Mouse (Mus musculus): ENCODE measurements at regions not wholly inside any gene's neighbourhood (a gene's known extent, or its start where the extent isn't known, plus 50 kb on each side); places are given as distances from the start of the nearest gene placed in this dataset.

DNA sequence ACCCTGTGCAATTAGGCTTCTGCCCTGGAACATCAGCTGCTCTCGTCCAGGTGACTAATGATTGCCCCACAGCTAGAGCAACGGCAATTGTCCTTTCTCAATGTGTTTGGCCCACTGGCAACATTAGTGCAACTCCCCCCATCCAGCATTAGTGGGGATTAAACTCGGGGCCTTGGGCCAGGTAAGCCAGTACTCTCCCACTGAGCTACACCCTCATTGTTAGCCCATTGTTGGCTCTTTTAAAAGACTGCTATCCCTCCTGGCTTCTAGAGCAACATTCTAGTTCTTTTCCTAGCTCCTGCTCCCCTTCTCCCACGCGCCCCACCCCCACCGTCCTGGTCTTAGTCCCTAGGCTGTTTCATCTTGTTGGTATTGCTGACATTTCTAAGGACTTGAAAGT lies 463.4 kb downstream of the Zfp704 start:
- Histone ChIP-seq H3K27ac (ENCODE audit: insufficient read depth, low read length) (no peak overlapping the region), H3K9me3 (replicated peaks; ENCODE audit: control insufficient read depth, insufficient read depth, low read length, poor library complexity, severe bottlenecking) (no peaks in the 10 kb centered on the region; the same call in 1 of the 2 replicates), H3K36me3 (ENCODE audit: control insufficient read depth, insufficient read depth, low read length, poor library complexity, severe bottlenecking) (no peaks in the 10 kb centered on the region), H3K27me3 (ENCODE audit: control insufficient read depth, insufficient read depth, low read length, poor library complexity, severe bottlenecking) (no peaks in the 10 kb centered on the region), H3K4me1 (ENCODE audit: control insufficient read depth, insufficient read depth, low read length) (no peaks in the 10 kb centered on the region), H3K4me3 (ENCODE audit: low read depth, low read length) (no peak overlapping the region), H3K9ac (ENCODE audit: low read depth, poor library complexity, severe bottlenecking) (no peak overlapping the region)
- TF ChIP-seq CTCF (IDR thresholded peaks at IDR 0.05; ENCODE audit: low read depth, low read length), result no peak
- TF ChIP-seq EP300 (IDR thresholded peaks at IDR 0.05; ENCODE audit: insufficient read depth, low read depth, low read length), result no peak
- no peak for TF ChIP-seq POLR2A (IDR thresholded peaks at IDR 0.05; ENCODE audit: insufficient read depth, low read length)

DNA sequence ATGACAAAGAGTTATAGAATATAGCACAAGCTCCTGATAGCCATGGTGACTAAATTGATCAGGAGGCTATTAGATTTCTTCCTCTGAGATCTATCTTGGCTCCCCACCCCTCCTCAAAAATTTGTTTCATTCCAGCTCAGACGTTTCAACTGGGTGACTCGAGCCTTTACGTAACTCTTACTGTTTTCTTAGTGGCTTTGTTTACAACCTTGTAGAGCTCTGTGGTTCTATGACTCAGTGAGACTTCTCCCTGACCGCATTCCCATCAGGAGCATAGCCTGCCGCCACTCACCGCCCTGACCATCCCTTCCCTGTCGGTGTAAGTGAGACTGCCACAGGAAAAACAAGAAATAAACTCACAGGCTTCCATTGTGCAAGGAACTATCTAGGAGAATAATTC lies 464.3 kb downstream of the Zfp704 start:
- no peaks in the 10 kb centered on the region for H3K36me3 ChIP-seq (ENCODE audit: control insufficient read depth, insufficient read depth, low read length, poor library complexity, severe bottlenecking)
- no peak overlapping the region for H3K9ac ChIP-seq (ENCODE audit: low read depth, poor library complexity, severe bottlenecking)
- no peak overlapping the region for H3K27ac ChIP-seq (ENCODE audit: insufficient read depth, low read length)
- H3K9me3 ChIP-seq (replicated peaks; ENCODE audit: control insufficient read depth, insufficient read depth, low read length, poor library complexity, severe bottlenecking), result no peaks in the 10 kb centered on the region; the same call in 1 of the 2 replicates
- no peak overlapping the region for H3K4me3 ChIP-seq (ENCODE audit: low read depth, low read length)
- no peak for TF ChIP-seq CTCF (IDR thresholded peaks at IDR 0.05; ENCODE audit: low read depth, low read length)
- TF ChIP-seq POLR2A (IDR thresholded peaks at IDR 0.05; ENCODE audit: insufficient read depth, low read length), result no peak
- no peak for TF ChIP-seq EP300 (IDR thresholded peaks at IDR 0.05; ENCODE audit: insufficient read depth, low read depth, low read length)
- H3K4me1 ChIP-seq (ENCODE audit: control insufficient read depth, insufficient read depth, low read length), result no peaks in the 10 kb centered on the region
- H3K27me3 ChIP-seq (ENCODE audit: control insufficient read depth, insufficient read depth, low read length, poor library complexity, severe bottlenecking), result no peaks in the 10 kb centered on the region

GRCm38 (mm10) chr3:9141836-9142235 lies 468.0 kb downstream of the Zfp704 start:
- Histone ChIP-seq H3K9me3 (replicated peaks; ENCODE audit: control insufficient read depth, insufficient read depth, low read length, poor library complexity, severe bottlenecking) (no peaks in the 10 kb centered on the region; the same call in 1 of the 2 replicates), H3K4me1 (ENCODE audit: control insufficient read depth, insufficient read depth, low read length) (no peaks in the 10 kb centered on the region), H3K27ac (ENCODE audit: insufficient read depth, low read length) (no peak overlapping the region), H3K27me3 (ENCODE audit: control insufficient read depth, insufficient read depth, low read length, poor library complexity, severe bottlenecking) (no peaks in the 10 kb centered on the region), H3K9ac (ENCODE audit: low read depth, poor library complexity, severe bottlenecking) (no peak overlapping the region), H3K4me3 (ENCODE audit: low read depth, low read length) (no peak overlapping the region), H3K36me3 (ENCODE audit: control insufficient read depth, insufficient read depth, low read length, poor library complexity, severe bottlenecking) (no peaks in the 10 kb centered on the region)
- TF ChIP-seq EP300 (IDR thresholded peaks at IDR 0.05; ENCODE audit: insufficient read depth, low read depth, low read length) (no peak), CTCF (IDR thresholded peaks at IDR 0.05; ENCODE audit: low read depth, low read length) (no peak), POLR2A (IDR thresholded peaks at IDR 0.05; ENCODE audit: insufficient read depth, low read length) (no peak)

DNA sequence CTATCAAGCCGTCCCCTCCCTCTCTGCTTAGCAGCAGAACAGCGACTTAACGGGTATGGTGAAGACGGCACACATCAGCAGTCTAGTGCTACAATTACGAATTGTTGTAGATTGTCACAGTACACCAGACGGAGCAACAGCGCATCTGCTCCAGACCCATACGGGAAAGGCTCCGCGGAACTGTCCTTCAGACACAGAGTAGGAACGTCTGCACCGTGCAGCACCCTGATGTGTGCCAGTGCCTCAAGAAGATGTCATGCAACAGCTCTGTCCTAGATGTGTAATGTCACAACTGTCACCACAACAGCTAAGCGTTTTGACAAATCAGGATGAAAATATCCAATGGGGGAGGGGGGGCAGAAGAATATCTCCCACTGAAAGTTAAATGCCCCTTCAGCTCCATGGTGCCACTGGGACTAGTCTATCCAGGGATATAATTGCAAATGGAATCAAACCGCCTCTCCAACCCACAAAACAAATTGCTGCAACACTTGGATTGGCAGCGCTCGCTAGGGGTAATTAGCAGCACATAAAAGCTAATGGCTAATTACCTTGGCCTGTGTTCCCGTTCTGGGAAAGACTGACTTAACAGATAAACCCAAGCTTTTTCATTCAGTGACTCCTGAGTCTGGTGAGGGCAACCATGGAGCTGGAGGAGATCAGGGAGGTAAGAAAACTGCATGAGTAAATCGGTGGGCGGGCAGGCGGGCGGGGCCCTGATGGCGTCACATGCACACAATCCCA lies 472.6 kb downstream of the Zfp704 start:
- Histone ChIP-seq H3K9me3 (replicated peaks; ENCODE audit: control insufficient read depth, insufficient read depth, low read length, poor library complexity, severe bottlenecking) (no peaks in the 10 kb centered on the region), H3K9ac (ENCODE audit: low read depth, poor library complexity, severe bottlenecking) (no peak overlapping the region), H3K27me3 (ENCODE audit: control insufficient read depth, insufficient read depth, low read length, poor library complexity, severe bottlenecking) (no peaks in the 10 kb centered on the region), H3K36me3 (ENCODE audit: control insufficient read depth, insufficient read depth, low read length, poor library complexity, severe bottlenecking) (no peaks in the 10 kb centered on the region), H3K27ac (ENCODE audit: insufficient read depth, low read length) (no peak overlapping the region), H3K4me3 (ENCODE audit: low read depth, low read length) (no peak overlapping the region), H3K4me1 (ENCODE audit: control insufficient read depth, insufficient read depth, low read length) (no peaks in the 10 kb centered on the region)
- TF ChIP-seq POLR2A (IDR thresholded peaks at IDR 0.05; ENCODE audit: insufficient read depth, low read length), result no peak
- no peak for TF ChIP-seq CTCF (IDR thresholded peaks at IDR 0.05; ENCODE audit: low read depth, low read length)
- no peak for TF ChIP-seq EP300 (IDR thresholded peaks at IDR 0.05; ENCODE audit: insufficient read depth, low read depth, low read length)

DNA sequence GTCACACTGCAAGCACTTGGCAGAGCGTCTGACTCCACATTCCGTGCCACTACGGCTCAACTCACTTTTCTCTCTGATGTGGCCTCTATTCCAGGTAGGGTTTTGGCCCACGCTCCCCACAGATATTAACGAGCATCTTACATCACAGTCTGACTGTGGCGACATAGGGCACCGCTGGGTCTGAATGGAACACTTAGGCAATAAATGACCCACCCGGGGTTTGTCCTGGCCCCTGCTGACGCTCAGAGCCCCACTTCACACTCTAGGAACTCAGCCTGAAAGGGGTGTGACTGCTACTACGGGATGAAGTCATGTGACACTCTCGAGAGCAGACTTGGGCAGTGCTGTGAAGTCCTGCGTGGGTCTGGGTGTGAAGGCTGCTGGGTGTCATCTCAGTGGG lies 475.9 kb downstream of the Zfp704 start:
- no peaks in the 10 kb centered on the region for H3K27me3 ChIP-seq (ENCODE audit: control insufficient read depth, insufficient read depth, low read length, poor library complexity, severe bottlenecking)
- H3K9me3 ChIP-seq (replicated peaks; ENCODE audit: control insufficient read depth, insufficient read depth, low read length, poor library complexity, severe bottlenecking), result no peaks in the 10 kb centered on the region
- no peak overlapping the region for H3K27ac ChIP-seq (ENCODE audit: insufficient read depth, low read length)
- TF ChIP-seq POLR2A (IDR thresholded peaks at IDR 0.05; ENCODE audit: insufficient read depth, low read length), result no peak
- TF ChIP-seq EP300 (IDR thresholded peaks at IDR 0.05; ENCODE audit: insufficient read depth, low read depth, low read length), result no peak
- TF ChIP-seq CTCF (IDR thresholded peaks at IDR 0.05; ENCODE audit: low read depth, low read length), result no peak
- H3K4me1 ChIP-seq (ENCODE audit: control insufficient read depth, insufficient read depth, low read length), result no peaks in the 10 kb centered on the region
- no peak overlapping the region for H3K9ac ChIP-seq (ENCODE audit: low read depth, poor library complexity, severe bottlenecking)
- H3K36me3 ChIP-seq (ENCODE audit: control insufficient read depth, insufficient read depth, low read length, poor library complexity, severe bottlenecking), result no peaks in the 10 kb centered on the region
- no peak overlapping the region for H3K4me3 ChIP-seq (ENCODE audit: low read depth, low read length)

GRCm38 (mm10) chr3:9132104-9132751 lies 477.7 kb downstream of the Zfp704 start:
- no peak for TF ChIP-seq EP300 (IDR thresholded peaks at IDR 0.05; ENCODE audit: insufficient read depth, low read depth, low read length)
- TF ChIP-seq CTCF (IDR thresholded peaks at IDR 0.05; ENCODE audit: low read depth, low read length), result no peak
- no peak for TF ChIP-seq POLR2A (IDR thresholded peaks at IDR 0.05; ENCODE audit: insufficient read depth, low read length)
- H3K36me3 ChIP-seq (ENCODE audit: control insufficient read depth, insufficient read depth, low read length, poor library complexity, severe bottlenecking), result no peaks in the 10 kb centered on the region
- no peaks in the 10 kb centered on the region for H3K4me1 ChIP-seq (ENCODE audit: control insufficient read depth, insufficient read depth, low read length)
- H3K27ac ChIP-seq (ENCODE audit: insufficient read depth, low read length), result no peak overlapping the region
- no peak overlapping the region for H3K9ac ChIP-seq (ENCODE audit: low read depth, poor library complexity, severe bottlenecking)
- H3K9me3 ChIP-seq (replicated peaks; ENCODE audit: control insufficient read depth, insufficient read depth, low read length, poor library complexity, severe bottlenecking), result no peaks in the 10 kb centered on the region
- H3K27me3 ChIP-seq (ENCODE audit: control insufficient read depth, insufficient read depth, low read length, poor library complexity, severe bottlenecking), result no peaks in the 10 kb centered on the region
- H3K4me3 ChIP-seq (ENCODE audit: low read depth, low read length), result no peak overlapping the region

Data from ES-Bruce4 (cell line).